Mouse (Mus musculus) macrophage (primary cell): ENCODE results near the gene Rtn4rl1. TPM values are rescaled to one million over a fixed set of nuclear protein-coding genes. Genes with fewer than 3 reads are reported as not detected.

Experiments
- H3K27ac ChIP-seq: fragments of 350-480 bp; formaldehyde crosslinking; 2 replicates; pipeline ENCODE4 v1.9.0; 2021
- H3K36me3 ChIP-seq: fragments of 350-480 bp; formaldehyde crosslinking; 2 replicates; pipeline ENCODE4 v1.9.0; 2021; ENCODE audit errors: inconsistent target
- H3K4me3 ChIP-seq: fragments of 350-480 bp; formaldehyde crosslinking; 2 replicates; pipeline ENCODE4 v1.9.0; 2021; ENCODE audit errors: inconsistent target
- H3K79me2 ChIP-seq: fragments of 350-480 bp; formaldehyde crosslinking; 2 replicates; pipeline ENCODE4 v1.9.0; 2021; ENCODE audit errors: inconsistent target
- WGBS: methylation state at CpG from one replicate; pipeline ENCODE4 v1.1.7; 2026; ENCODE audit warnings: inconsistent platforms; ENCODE audit not compliant: missing documents; 5-methylcytosine and 5-hydroxymethylcytosine counted together
- polyA plus RNA-seq: library from polyadenylated mRNA; stranded (reverse); fragments of 250-400 nt; gene quantifications from 3 replicates; pipeline ENCODE4 v1.2.4, GENCODE M21; 2018; ENCODE audit warnings: inconsistent platforms

The Rtn4rl1 gene
- polyA plus RNA-seq, 1 experiment from 2014 or later, result 0.72 TPM

GRCm38 (mm10) chr11:75229289-75229688 is 35.7 kb downstream of the Rtn4rl1 start:
- Histone ChIP-seq H3K79me2 (no peaks in the 10 kb centered on the region), H3K36me3 (no peaks in the 10 kb centered on the region), H3K27ac (no peak overlapping the region), H3K4me3 (no peak overlapping the region)
- 93% methylated on average over 6 of the region's 6 CpGs for WGBS

- Histone ChIP-seq H3K4me3 (no peak overlapping the region), H3K27ac (no peak overlapping the region), H3K79me2 (no peaks in the 10 kb centered on the region), H3K36me3 (no peaks in the 10 kb centered on the region)
- 96% methylated on average over 6 of the region's 6 CpGs for WGBS
Measured at GRCm38 (mm10) chr11:75230272-75230760, 36.7 kb downstream of the Rtn4rl1 start.

- Histone ChIP-seq H3K4me3 (no peak overlapping the region), H3K27ac (no peak overlapping the region), H3K36me3 (no peaks in the 10 kb centered on the region), H3K79me2 (no peaks in the 10 kb centered on the region)
- 21% methylated on average over 7 of the region's 7 CpGs for WGBS
Measured at GRCm38 (mm10) chr11:75231756-75232155, 38.2 kb downstream of the Rtn4rl1 start.

GRCm38 (mm10) chr11:75232434-75232833 is 38.9 kb downstream of the Rtn4rl1 start:
- Histone ChIP-seq H3K27ac (no peak overlapping the region), H3K36me3 (no peaks in the 10 kb centered on the region), H3K79me2 (no peaks in the 10 kb centered on the region), H3K4me3 (no peak overlapping the region)
- WGBS, result 87% methylated on average over 4 of the region's 4 CpGs

- no peak overlapping the region for H3K4me3 ChIP-seq
Measured at GRCm38 (mm10) chr11:75234745-75235144, 41.2 kb downstream of the Rtn4rl1 start.

GRCm38 (mm10) chr11:75240158-75240934 is 46.8 kb downstream of the Rtn4rl1 start:
- WGBS, result 56% methylated on average over 13 of the region's 13 CpGs
- no peaks in the 10 kb centered on the region for H3K36me3 ChIP-seq
- H3K79me2 ChIP-seq, result no peaks in the 10 kb centered on the region
- no peak overlapping the region for H3K4me3 ChIP-seq
- no peak overlapping the region for H3K27ac ChIP-seq

More at GRCm38 (mm10) chr11:75234745-75235144, 41.2 kb downstream of the Rtn4rl1 start:
- 36% methylated on average over 15 of the region's 16 CpGs for WGBS
- no peaks in the 10 kb centered on the region for H3K36me3 ChIP-seq
- no peak overlapping the region for H3K27ac ChIP-seq
- no peaks in the 10 kb centered on the region for H3K79me2 ChIP-seq

- H3K4me3 ChIP-seq, result no peak overlapping the region
- H3K36me3 ChIP-seq, result no peaks in the 10 kb centered on the region
- 95% methylated on average over 9 of the region's 9 CpGs for WGBS
- H3K79me2 ChIP-seq, result no peaks in the 10 kb centered on the region
- no peak overlapping the region for H3K27ac ChIP-seq
Measured at GRCm38 (mm10) chr11:75242710-75243255, 49.2 kb downstream of the Rtn4rl1 start.

GRCm38 (mm10) chr11:75244368-75245275 is 51.0 kb downstream of the Rtn4rl1 start:
- WGBS, result 91% methylated on average over 11 of the region's 11 CpGs
- Histone ChIP-seq H3K79me2 (no peaks in the 10 kb centered on the region), H3K36me3 (no peaks in the 10 kb centered on the region), H3K27ac (no peak overlapping the region), H3K4me3 (no peak overlapping the region)

GRCm38 (mm10) chr11:75245372-75246330 is 52.1 kb downstream of the Rtn4rl1 start:
- no peaks in the 10 kb centered on the region for H3K36me3 ChIP-seq
- 87% methylated on average over 12 of the region's 16 CpGs for WGBS

GRCm38 (mm10) chr11:75246589-75246988 is 53.0 kb downstream of the Rtn4rl1 start:
- WGBS, result 91% methylated on average over 8 of the region's 8 CpGs
- Histone ChIP-seq H3K4me3 (no peak overlapping the region), H3K27ac (no peak overlapping the region), H3K36me3 (no peaks in the 10 kb centered on the region), H3K79me2 (no peaks in the 10 kb centered on the region)

More at GRCm38 (mm10) chr11:75245372-75246330, 52.1 kb downstream of the Rtn4rl1 start:
- Histone ChIP-seq H3K4me3 (no peak overlapping the region), H3K27ac (no peak overlapping the region), H3K79me2 (no peaks in the 10 kb centered on the region)

- WGBS, result 96% methylated on average over 9 of the region's 10 CpGs
- H3K4me3 ChIP-seq, result no peak overlapping the region
- no peak overlapping the region for H3K27ac ChIP-seq
- H3K79me2 ChIP-seq, result no peaks in the 10 kb centered on the region
- no peaks in the 10 kb centered on the region for H3K36me3 ChIP-seq
Measured at GRCm38 (mm10) chr11:75247137-75247730, 53.7 kb downstream of the Rtn4rl1 start.

- Histone ChIP-seq H3K79me2 (no peaks in the 10 kb centered on the region), H3K36me3 (no peaks in the 10 kb centered on the region), H3K4me3 (no peak overlapping the region), H3K27ac (no peak overlapping the region)
- WGBS, result 93% methylated on average over 9 of the region's 9 CpGs
Measured at GRCm38 (mm10) chr11:75249588-75249987, 56.0 kb downstream of the Rtn4rl1 start.

- Histone ChIP-seq H3K27ac (no peak overlapping the region), H3K79me2 (no peaks in the 10 kb centered on the region), H3K36me3 (no peaks in the 10 kb centered on the region), H3K4me3 (no peak overlapping the region)
- WGBS, result 85% methylated on average over 4 of the region's 4 CpGs
Measured at GRCm38 (mm10) chr11:75251006-75251512, 57.5 kb downstream of the Rtn4rl1 start.
